Mouse (Mus musculus) brain, adult 10 weeks (tissue): ENCODE results near the gene Kcnj12. TPM values are rescaled to one million over a fixed set of nuclear protein-coding genes. Genes with fewer than 3 reads are reported as not detected.

Source experiments
- polyA plus RNA-seq: library from polyadenylated mRNA; stranded (reverse); fragments of 350-450 nt; fragmentation: Illumina TruSeq; extraction: RNeasy Lipid Tissue Mini Kit (QIAGEN cat#74804); gene quantifications from one replicate; pipeline ENCODE4 v1.2.3, GENCODE M21; 2015; ENCODE audit warnings: low read depth, low replicate concordance

The Kcnj12 gene
- 11.8 TPM for polyA plus RNA-seq

GRCm38 (mm10) chr11:61022550-61023391 lies at the start of gene Kcnj12:
Gene Kcnj12, plus strand, starts transcription at chr11:61022564.

Other genes with a start within 250 kb of the Kcnj12 start
- gene Top3a, start 245.2 kb upstream of the Kcnj12 start, polyA plus RNA-seq = 3.8 TPM
- gene Smcr8, start 245.0 kb upstream of the Kcnj12 start, polyA plus RNA-seq = 17.5 TPM
- 4.7 TPM for gene Shmt1, start 210.8 kb upstream of the Kcnj12 start, polyA plus RNA-seq
- 35.8 TPM for gene Dhrs7b, start 191.9 kb upstream of the Kcnj12 start, polyA plus RNA-seq
- gene Tmem11, start 143.3 kb upstream of the Kcnj12 start, polyA plus RNA-seq = 45.2 TPM
- 6.5 TPM for gene Natd1, start 107.8 kb upstream of the Kcnj12 start, polyA plus RNA-seq
- gene Map2k3, start 90.5 kb upstream of the Kcnj12 start, polyA plus RNA-seq = 14.5 TPM
- 1.7 TPM for gene Tnfrsf13b, start 104.2 kb downstream of the Kcnj12 start, polyA plus RNA-seq
- gene Usp22, start 152.5 kb downstream of the Kcnj12 start, polyA plus RNA-seq = 122 TPM
- 2.2 TPM for gene Aldh3a1, start 185.0 kb downstream of the Kcnj12 start, polyA plus RNA-seq
- gene Aldh3a2, start 244.9 kb downstream of the Kcnj12 start, polyA plus RNA-seq = 49.8 TPM